Mouse (Mus musculus) neural tube, embryonic 10.5 days (tissue): ENCODE measurements around the gene Tcaf1.
A peak's percentile ranks its signal among the peaks of the same experiment; 100 is the strongest.

ENCODE experiments used
- DNase-seq: peaks from one replicate; pipeline ENCODE4 v3.0.0-alpha.2; 2017; ENCODE audit warnings: low spot score; ENCODE audit errors: extremely low spot score

The Tcaf1 gene

GRCm38 (mm10) chr6:42709291-42710211 lies at the start of gene Tcaf1:
Gene Tcaf1, minus strand, starts transcription at chr6:42710088.
- peak; percentile 78 for DNase-seq

GRCm38 (mm10) chr6:42756104-42756503 lies 46.2 kb upstream of the Tcaf1 start, which contains the start of gene Olfr38:
Gene Olfr38, plus strand, starts transcription at chr6:42756404.
- DNase-seq = no peak

GRCm38 (mm10) chr6:42747846-42748245 lies 38.0 kb upstream of the Tcaf1 start:
- no peak for DNase-seq

GRCm38 (mm10) chr6:42742303-42742702 lies 32.4 kb upstream of the Tcaf1 start:
- no peak for DNase-seq

- no peak for DNase-seq
Observed at GRCm38 (mm10) chr6:42739071-42739470, 29.2 kb upstream of the Tcaf1 start, which contains the start of gene Olfr453. Gene Olfr453, plus strand, starts transcription at chr6:42739371.

DNA sequence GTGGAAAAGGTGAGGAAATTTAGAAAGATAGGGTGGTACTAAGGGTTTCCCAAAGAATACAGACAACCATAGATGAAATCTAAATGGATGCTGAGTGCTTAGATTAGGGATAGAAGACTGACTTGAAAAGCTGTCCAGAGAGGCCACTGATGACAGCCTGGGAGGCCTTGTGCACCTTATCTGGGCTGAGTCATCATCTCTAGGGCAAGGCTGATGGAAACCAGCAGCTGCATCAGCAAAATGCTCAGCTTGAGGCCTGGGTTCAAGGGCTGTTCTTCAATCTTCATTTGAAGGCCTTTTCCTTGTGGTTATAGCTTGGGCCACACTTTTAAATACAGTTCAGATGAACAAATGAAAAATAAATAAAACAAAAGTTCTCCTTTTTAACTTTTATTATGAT lies 8.1 kb upstream of the Tcaf1 start:
- no peak for DNase-seq

- DNase-seq = no peak
Observed at GRCm38 (mm10) chr6:42714668-42715067, 4.8 kb upstream of the Tcaf1 start.

DNA sequence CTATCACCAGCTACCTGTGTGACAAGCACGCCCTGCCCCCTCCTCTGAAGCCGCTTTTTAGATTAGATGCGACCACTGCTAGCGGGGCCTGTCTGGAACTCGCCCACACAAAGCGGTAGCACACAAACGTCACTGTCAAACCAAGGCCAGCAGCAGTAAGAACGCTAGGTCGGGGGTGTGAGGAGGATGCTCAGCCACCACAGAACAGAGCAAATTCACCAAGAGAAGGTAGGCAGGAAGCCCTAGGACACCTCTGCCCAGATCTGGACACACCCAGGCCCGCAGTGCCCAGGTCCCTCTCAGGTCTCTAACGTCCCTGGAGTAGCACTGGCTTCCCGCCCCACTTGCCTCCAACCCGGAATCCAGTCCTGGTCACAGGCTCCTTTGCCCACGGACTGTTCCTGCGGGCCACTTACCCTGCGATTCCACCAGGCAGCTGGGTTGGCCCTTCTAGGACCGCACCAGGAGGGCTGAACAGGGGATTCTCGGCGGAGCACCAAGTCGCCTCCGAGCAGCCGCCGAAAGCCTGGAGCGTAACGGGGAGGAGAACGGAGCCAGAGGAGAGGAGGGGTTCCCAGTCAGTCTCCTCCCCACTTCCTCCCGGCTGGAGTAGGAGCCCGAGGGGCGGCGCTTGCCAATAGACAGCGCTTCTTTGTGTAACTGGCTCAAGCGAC lies 17.2 kb downstream of the Tcaf1 start:
- DNase-seq = peak; percentile 85

- peak; percentile 82 for DNase-seq
Observed at GRCm38 (mm10) chr6:42692154-42692516, 17.8 kb downstream of the Tcaf1 start.

DNA sequence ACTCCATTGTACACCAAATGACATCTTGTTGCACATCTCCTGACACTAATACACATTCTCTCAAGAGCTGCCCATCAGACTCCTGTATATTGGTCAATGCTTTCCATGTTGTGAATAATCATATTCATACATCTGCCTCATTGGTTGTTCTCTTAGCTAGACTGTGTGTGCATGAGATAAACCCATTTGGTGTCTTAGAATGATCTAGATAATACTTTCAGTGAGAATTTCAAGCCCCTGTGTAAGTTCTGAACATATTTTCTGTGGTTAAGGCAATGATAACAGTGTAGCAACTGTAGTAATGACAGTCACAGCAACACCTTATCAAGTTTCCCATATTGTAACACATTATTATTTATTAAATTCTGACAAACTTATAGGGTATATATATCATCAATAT lies 20.1 kb downstream of the Tcaf1 start:
- DNase-seq = no peak

- no peak for DNase-seq
Observed at GRCm38 (mm10) chr6:42687907-42688306, 22.0 kb downstream of the Tcaf1 start.

- no peak for DNase-seq
Observed at GRCm38 (mm10) chr6:42680077-42680476, 29.8 kb downstream of the Tcaf1 start.

- no peak for DNase-seq
Observed at GRCm38 (mm10) chr6:42676011-42676410, 33.9 kb downstream of the Tcaf1 start.

- no peak for DNase-seq
Observed at GRCm38 (mm10) chr6:42671767-42672166, 38.1 kb downstream of the Tcaf1 start.

DNA sequence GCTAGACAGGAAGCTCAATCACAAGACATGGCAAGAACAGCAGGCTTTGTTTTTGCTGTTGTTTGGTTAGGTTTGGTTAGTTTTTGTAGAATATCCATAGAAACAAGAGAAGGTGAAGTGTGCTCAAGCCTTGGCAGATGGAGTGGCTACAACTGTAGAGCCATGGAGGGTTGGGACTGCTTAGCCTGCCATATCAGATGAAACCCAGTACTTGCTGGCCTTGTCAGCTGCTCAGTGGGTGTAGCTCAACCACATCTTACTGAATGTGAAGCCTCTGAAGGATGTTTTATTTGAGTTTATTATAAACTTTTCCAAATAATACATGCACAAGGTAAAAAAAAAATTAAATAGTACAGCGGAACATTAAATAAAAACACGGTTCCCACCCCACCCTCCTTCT lies 42.2 kb downstream of the Tcaf1 start:
- no peak for DNase-seq

- DNase-seq = no peak
Observed at GRCm38 (mm10) chr6:42661739-42662138, 48.1 kb downstream of the Tcaf1 start.

- peak; percentile 88 for DNase-seq
Observed at GRCm38 (mm10) chr6:42644912-42645549, 64.9 kb downstream of the Tcaf1 start, which contains the start of gene Tcaf2. Gene Tcaf2, minus strand, starts transcription at chr6:42645254.

DNA sequence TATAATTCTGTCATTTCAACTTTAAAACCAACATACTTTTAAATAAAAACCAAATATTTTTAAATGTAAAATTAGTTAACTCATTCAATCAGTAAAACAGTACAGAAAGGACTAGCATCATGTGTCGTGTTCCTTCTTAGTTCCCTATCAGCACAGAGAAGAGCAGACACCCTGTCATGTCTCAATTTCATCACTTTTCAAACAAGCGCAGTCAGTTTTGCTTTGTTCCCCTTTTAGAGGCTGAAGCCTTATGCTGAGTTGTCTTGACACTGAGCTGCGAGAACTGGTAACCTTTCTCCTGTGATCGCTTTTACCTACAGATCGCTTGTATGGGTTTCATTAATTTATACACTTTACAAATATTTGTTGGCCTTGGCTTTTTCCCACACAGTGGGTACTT lies 75.5 kb downstream of the Tcaf1 start:
- DNase-seq = no peak

DNA sequence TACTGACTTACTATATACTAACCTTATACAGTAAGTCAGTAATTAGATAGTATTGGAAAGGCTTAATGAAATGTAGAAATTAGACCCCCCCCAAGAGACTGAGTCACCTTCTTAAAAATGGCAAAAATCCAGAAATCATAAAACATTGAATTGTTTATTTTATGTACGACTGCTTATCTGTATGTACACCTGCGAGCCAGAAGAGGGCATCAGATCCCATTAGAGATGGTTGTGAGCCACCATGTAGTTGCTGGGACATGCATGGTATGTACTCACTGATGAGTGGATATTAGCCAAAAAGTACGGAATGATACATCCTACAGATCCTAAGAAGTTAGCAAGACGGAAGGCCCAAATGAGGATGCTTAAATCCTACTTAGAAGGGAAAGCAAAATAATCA lies 78.5 kb downstream of the Tcaf1 start:
- no peak for DNase-seq
